Mouse (Mus musculus) inflammation-experienced regulatory T-cells, adult 6 months (primary cell): ENCODE measurements around the gene Aptx. TPM values are rescaled to one million over a fixed set of nuclear protein-coding genes. Genes with fewer than 3 reads are reported as not detected.

Source experiments
- ATAC-seq: one replicate; pipeline ENCODE4 v1.8.0; 2017
- polyA plus RNA-seq, 3 experiments: library from polyadenylated mRNA; unstranded; fragments of 100-300 nt; shearing (Covaris generic); gene quantifications; one replicate each; pipeline ENCODE4 v1.2.1; 2017

The Aptx gene
- polyA plus RNA-seq: 10 to 100 TPM; 28.8 to 46.4 (median 43.7) TPM

- peak; percentile 96 for ATAC-seq
Measured at GRCm38 (mm10) chr4:40702797-40703709, at the start of gene Aptx. Gene Aptx, minus strand, starts transcription at chr4:40703194.

GRCm38 (mm10) chr4:40735351-40735750 is 32.4 kb upstream of the Aptx start:
- ATAC-seq: no peak

- ATAC-seq: no peak
Measured at GRCm38 (mm10) chr4:40731262-40731661, 28.3 kb upstream of the Aptx start.

GRCm38 (mm10) chr4:40727247-40727646 is 24.3 kb upstream of the Aptx start:
- ATAC-seq: no peak

- no peak for ATAC-seq
Measured at GRCm38 (mm10) chr4:40725554-40725953, 22.6 kb upstream of the Aptx start.

- no peak for ATAC-seq
Measured at GRCm38 (mm10) chr4:40725141-40725540, 22.1 kb upstream of the Aptx start.

GRCm38 (mm10) chr4:40722687-40723460 is 19.9 kb upstream of the Aptx start:
- ATAC-seq: peak; percentile 46

GRCm38 (mm10) chr4:40722011-40722666 is 19.1 kb upstream of the Aptx start, which contains the start of gene Dnaja1:
Gene Dnaja1, plus strand, starts transcription at chr4:40722150.
- peak; percentile 73 for ATAC-seq

- peak; percentile 53 for ATAC-seq
Measured at GRCm38 (mm10) chr4:40720910-40721309, 17.9 kb upstream of the Aptx start.

- no peak for ATAC-seq
Measured at GRCm38 (mm10) chr4:40717141-40717540, 14.1 kb upstream of the Aptx start.

GRCm38 (mm10) chr4:40703710-40704275 is 799 bp upstream of the Aptx start:
- ATAC-seq: no peak

GRCm38 (mm10) chr4:40701796-40702195 is 1.2 kb downstream of the Aptx start:
- no peak for ATAC-seq

- no peak for ATAC-seq
Measured at GRCm38 (mm10) chr4:40700216-40700615, 2.8 kb downstream of the Aptx start.

GRCm38 (mm10) chr4:40697059-40697458 is 5.9 kb downstream of the Aptx start:
- ATAC-seq: no peak

- no peak for ATAC-seq
Measured at GRCm38 (mm10) chr4:40691100-40691499, 11.9 kb downstream of the Aptx start.

- ATAC-seq: no peak
Measured at GRCm38 (mm10) chr4:40683306-40683705, 19.7 kb downstream of the Aptx start.

- ATAC-seq: no peak
Measured at GRCm38 (mm10) chr4:40682359-40682758, 20.6 kb downstream of the Aptx start.

- no peak for ATAC-seq
Measured at GRCm38 (mm10) chr4:40681908-40682307, 21.1 kb downstream of the Aptx start.

GRCm38 (mm10) chr4:40680250-40680860 is 22.6 kb downstream of the Aptx start:
- peak; percentile 92 for ATAC-seq

- ATAC-seq: no peak
Measured at GRCm38 (mm10) chr4:40677132-40677531, 25.9 kb downstream of the Aptx start.

GRCm38 (mm10) chr4:40676338-40676737 is 26.7 kb downstream of the Aptx start:
- ATAC-seq: no peak

GRCm38 (mm10) chr4:40673526-40673925 is 29.5 kb downstream of the Aptx start:
- no peak for ATAC-seq
